Mouse (Mus musculus): ENCODE results near the gene Tmem86b. TPM values are rescaled to one million over a fixed set of nuclear protein-coding genes. Genes with fewer than 3 reads are reported as not detected.

The Tmem86b gene
- polyA plus RNA-seq, 1 experiment from 2014 or later: 0.91 TPM

DNA sequence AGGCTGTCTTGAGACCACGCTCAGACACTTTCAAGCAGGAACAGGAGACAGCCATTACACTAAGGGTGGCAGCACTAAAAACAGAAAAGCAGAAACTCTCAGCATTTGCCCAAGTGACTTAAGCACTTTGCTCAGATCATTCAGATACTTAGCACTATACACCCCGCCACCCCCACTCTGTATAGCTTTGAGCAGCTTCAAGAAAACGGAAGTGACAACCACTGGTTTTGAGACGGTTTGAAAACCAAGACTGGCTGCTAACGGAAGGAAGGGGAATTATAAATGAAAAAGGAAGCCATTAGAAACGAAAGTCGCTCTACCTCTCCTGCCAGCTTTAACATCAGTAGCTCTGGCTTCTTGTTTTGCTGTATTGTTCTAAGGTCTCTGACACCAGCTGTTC is 22.6 kb upstream of the Tmem86b start:
- ATAC-seq (no peak), DNase-seq (ENCODE audit: low spot score) (peak; percentile 42)
- TF ChIP-seq EP300 (IDR thresholded peaks at IDR 0.05): no peak
- TF ChIP-seq CTCF (IDR thresholded peaks at IDR 0.05): no peak
- H3K9me3 ChIP-seq (ENCODE audit: low read length): no peaks in the 10 kb centered on the region
- H3K4me1 ChIP-seq (ENCODE audit: insufficient read depth, low read depth, low read length): peaks cover 19% of the 10 kb centered on the region; the same call in 1 of the 2 replicates
- H3K27me3 ChIP-seq (replicated peaks; ENCODE audit: insufficient read depth, low read length): no peaks in the 10 kb centered on the region
- H3K4me3 ChIP-seq (ENCODE audit: low read depth, low read length): no peak overlapping the region
- 61% methylated on average over 7 of the region's 7 CpGs for WGBS
- peak overlapping the region; percentile 54 for H3K27ac ChIP-seq (ENCODE audit: low read length)
- H3K36me3 ChIP-seq (ENCODE audit: insufficient read depth, low read length): no peaks in the 10 kb centered on the region
- no peak overlapping the region for H3K9ac ChIP-seq (replicated peaks; ENCODE audit: low read depth)
- H3K4me2 ChIP-seq (replicated peaks; ENCODE audit: low read depth, low read length): 0 out of 2 replicates have a peak overlapping the region, but pooled peaks have one; percentile 11

DNA sequence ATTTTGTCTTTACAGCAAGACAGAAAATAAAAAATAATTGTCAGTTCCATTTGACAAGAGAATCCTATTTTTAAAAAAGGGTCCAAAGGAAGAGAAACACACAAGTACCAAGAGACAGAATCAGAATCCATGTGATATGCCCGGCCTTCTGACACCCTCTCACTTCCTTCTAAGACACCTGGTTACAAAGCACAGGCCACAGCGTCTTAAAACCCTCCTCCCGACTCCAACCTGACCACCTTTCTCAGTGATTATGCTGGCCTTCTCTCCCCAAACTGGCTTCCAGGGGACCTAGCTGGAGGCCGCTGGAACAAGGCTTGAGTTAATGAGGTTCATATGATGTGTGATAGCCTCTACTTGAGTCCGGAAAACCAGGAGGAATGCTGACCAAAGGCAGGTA is 22.1 kb upstream of the Tmem86b start:
- no peak overlapping the region for H3K27ac ChIP-seq (ENCODE audit: low read length)
- TF ChIP-seq CTCF (IDR thresholded peaks at IDR 0.05): no peak
- no peak for TF ChIP-seq EP300 (IDR thresholded peaks at IDR 0.05)
- H3K4me1 ChIP-seq (ENCODE audit: insufficient read depth, low read depth, low read length): peaks cover 19% of the 10 kb centered on the region; the same call in 1 of the 2 replicates
- no peak for ATAC-seq
- no peak overlapping the region for H3K9ac ChIP-seq (replicated peaks; ENCODE audit: low read depth)
- H3K36me3 ChIP-seq (ENCODE audit: insufficient read depth, low read length): no peaks in the 10 kb centered on the region
- no peaks in the 10 kb centered on the region for H3K9me3 ChIP-seq (ENCODE audit: low read length)
- no peak overlapping the region for H3K4me3 ChIP-seq (ENCODE audit: low read depth, low read length)
- 69% methylated on average over 5 of the region's 5 CpGs for WGBS
- no peak overlapping the region for H3K4me2 ChIP-seq (replicated peaks; ENCODE audit: low read depth, low read length)
- no peak for DNase-seq (ENCODE audit: low spot score)
- H3K27me3 ChIP-seq (replicated peaks; ENCODE audit: insufficient read depth, low read length): no peaks in the 10 kb centered on the region

DNA sequence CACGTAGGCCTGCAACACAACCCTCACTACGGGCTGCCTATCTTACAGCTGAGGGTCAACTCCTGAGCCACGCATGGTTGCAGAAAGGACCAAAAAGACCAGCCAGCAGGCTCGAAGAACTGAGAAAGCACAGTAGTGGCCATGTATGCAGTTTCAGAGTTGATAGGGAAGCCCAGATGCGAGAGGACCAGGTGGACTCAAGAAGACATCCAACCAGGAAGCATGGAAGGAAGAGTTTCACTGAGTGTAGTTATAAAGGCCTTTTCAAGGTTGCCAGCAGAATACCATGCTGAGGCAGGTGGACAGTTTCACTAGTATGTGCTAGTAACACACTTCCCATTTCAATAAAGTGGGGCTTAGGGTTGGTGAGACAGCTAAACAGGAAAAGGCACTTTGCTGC is 21.5 kb upstream of the Tmem86b start:
- no peaks in the 10 kb centered on the region for H3K36me3 ChIP-seq (ENCODE audit: insufficient read depth, low read length)
- H3K4me2 ChIP-seq (replicated peaks; ENCODE audit: low read depth, low read length): no peak overlapping the region
- peaks cover 16% of the 10 kb centered on the region; the same call in 1 of the 2 replicates for H3K4me1 ChIP-seq (ENCODE audit: insufficient read depth, low read depth, low read length)
- 68% methylated on average over 5 of the region's 5 CpGs for WGBS
- no peak for ATAC-seq
- TF ChIP-seq CTCF (IDR thresholded peaks at IDR 0.05) (no peak), EP300 (IDR thresholded peaks at IDR 0.05) (no peak)
- H3K4me3 ChIP-seq (ENCODE audit: low read depth, low read length): no peak overlapping the region
- no peak for DNase-seq (ENCODE audit: low spot score)
- no peak overlapping the region for H3K27ac ChIP-seq (ENCODE audit: low read length)
- H3K27me3 ChIP-seq (replicated peaks; ENCODE audit: insufficient read depth, low read length): no peaks in the 10 kb centered on the region
- no peak overlapping the region for H3K9ac ChIP-seq (replicated peaks; ENCODE audit: low read depth)
- H3K9me3 ChIP-seq (ENCODE audit: low read length): no peaks in the 10 kb centered on the region

DNA sequence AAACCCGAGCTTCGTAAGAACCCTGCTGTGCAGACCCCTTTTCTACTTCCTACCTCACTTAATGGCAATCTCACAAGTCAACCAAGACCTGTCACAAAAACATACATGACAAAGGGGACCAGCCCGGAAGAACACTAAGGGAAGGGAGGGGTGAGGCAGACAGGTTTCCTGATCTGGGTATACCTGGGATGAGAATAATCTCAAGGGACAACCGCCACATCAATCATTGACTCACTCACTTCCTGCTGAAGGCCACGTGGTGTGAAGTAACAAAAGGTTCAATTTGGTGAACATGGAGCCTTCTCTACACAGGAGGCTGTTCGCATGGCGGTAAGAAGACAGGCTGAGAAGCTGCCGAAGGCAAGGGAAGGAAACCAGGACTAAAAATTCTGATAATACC is 20.4 kb upstream of the Tmem86b start:
- Histone ChIP-seq H3K4me1 (ENCODE audit: insufficient read depth, low read depth, low read length) (peaks cover 12% of the 10 kb centered on the region; the same call in 1 of the 2 replicates), H3K9me3 (ENCODE audit: low read length) (no peaks in the 10 kb centered on the region), H3K27ac (ENCODE audit: low read length) (no peak overlapping the region), H3K36me3 (ENCODE audit: insufficient read depth, low read length) (no peaks in the 10 kb centered on the region), H3K4me3 (ENCODE audit: low read depth, low read length) (no peak overlapping the region), H3K9ac (replicated peaks; ENCODE audit: low read depth) (no peak overlapping the region), H3K4me2 (replicated peaks; ENCODE audit: low read depth, low read length) (no peak overlapping the region), H3K27me3 (replicated peaks; ENCODE audit: insufficient read depth, low read length) (no peaks in the 10 kb centered on the region)
- no peak for TF ChIP-seq EP300 (IDR thresholded peaks at IDR 0.05)
- no peak for TF ChIP-seq CTCF (IDR thresholded peaks at IDR 0.05)
- WGBS: 62% methylated on average over 8 of the region's 8 CpGs
- no peak for ATAC-seq
- DNase-seq (ENCODE audit: low spot score): no peak

DNA sequence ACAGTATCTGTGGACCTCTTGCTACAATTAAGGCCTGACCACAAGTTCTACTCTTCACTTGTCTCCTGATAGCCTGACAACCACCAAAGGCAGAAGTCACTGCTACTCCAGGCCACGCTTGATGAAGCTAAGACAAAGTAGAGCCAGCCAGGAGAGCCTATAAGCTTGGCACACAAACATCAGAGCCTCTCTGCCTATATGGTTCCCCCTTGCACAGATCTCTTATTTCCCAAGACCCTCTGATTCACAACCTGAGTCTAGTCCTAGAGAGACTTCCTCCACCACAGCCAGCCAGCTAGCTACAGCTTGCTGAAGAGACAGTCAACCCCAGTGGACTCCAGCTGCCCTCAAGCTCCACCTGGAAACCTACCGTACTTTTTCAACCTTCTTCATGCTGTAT is 16.8 kb upstream of the Tmem86b start:
- H3K9ac ChIP-seq (replicated peaks; ENCODE audit: low read depth): no peak overlapping the region
- TF ChIP-seq EP300 (IDR thresholded peaks at IDR 0.05): no peak
- no peak for TF ChIP-seq CTCF (IDR thresholded peaks at IDR 0.05)
- peaks cover 30% of the 10 kb centered on the region; the same call in 1 of the 2 replicates for H3K36me3 ChIP-seq (ENCODE audit: insufficient read depth, low read length)
- H3K4me1 ChIP-seq (ENCODE audit: insufficient read depth, low read depth, low read length): peaks cover 5% of the 10 kb centered on the region; the same call in 1 of the 2 replicates
- H3K27ac ChIP-seq (ENCODE audit: low read length): no peak overlapping the region
- no peak for DNase-seq (ENCODE audit: low spot score)
- 92% methylated on average over 2 of the region's 2 CpGs for WGBS
- no peak for ATAC-seq
- H3K4me2 ChIP-seq (replicated peaks; ENCODE audit: low read depth, low read length): no peak overlapping the region
- no peaks in the 10 kb centered on the region for H3K27me3 ChIP-seq (replicated peaks; ENCODE audit: insufficient read depth, low read length)
- H3K4me3 ChIP-seq (ENCODE audit: low read depth, low read length): no peak overlapping the region
- no peaks in the 10 kb centered on the region for H3K9me3 ChIP-seq (ENCODE audit: low read length)

DNA sequence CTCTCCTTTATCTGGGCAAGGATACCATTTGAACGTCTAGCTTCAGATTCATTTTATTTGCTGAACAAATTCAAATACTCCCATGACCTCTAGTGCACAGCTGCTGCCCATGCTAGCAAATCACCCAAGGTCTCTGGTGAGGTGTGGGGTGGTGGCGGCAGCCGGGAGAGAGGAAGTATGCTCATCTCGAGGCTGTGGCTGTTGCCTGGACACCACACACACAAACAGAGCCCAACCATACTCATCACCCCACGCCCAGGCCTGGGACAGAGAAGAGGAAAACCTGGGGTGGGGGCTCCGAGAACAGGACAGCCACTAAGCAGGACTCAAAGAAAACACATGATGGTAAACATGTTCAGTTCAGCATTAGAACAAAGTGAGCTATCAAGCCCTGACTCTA is 16.1 kb upstream of the Tmem86b start:
- WGBS: 26% methylated on average over 6 of the region's 6 CpGs
- H3K4me1 ChIP-seq (ENCODE audit: insufficient read depth, low read depth, low read length): peaks cover under 1% of the 10 kb centered on the region; the same call in 1 of the 2 replicates
- H3K4me2 ChIP-seq (replicated peaks; ENCODE audit: low read depth, low read length): no peak overlapping the region
- TF ChIP-seq CTCF (IDR thresholded peaks at IDR 0.05) (no peak), EP300 (IDR thresholded peaks at IDR 0.05) (no peak)
- H3K27me3 ChIP-seq (replicated peaks; ENCODE audit: insufficient read depth, low read length): no peaks in the 10 kb centered on the region
- peaks cover 30% of the 10 kb centered on the region; the same call in 1 of the 2 replicates for H3K36me3 ChIP-seq (ENCODE audit: insufficient read depth, low read length)
- no peak overlapping the region for H3K9ac ChIP-seq (replicated peaks; ENCODE audit: low read depth)
- DNase-seq (ENCODE audit: low spot score) (peak; percentile 49), ATAC-seq (peak; percentile 85)
- no peak overlapping the region for H3K4me3 ChIP-seq (ENCODE audit: low read depth, low read length)
- H3K9me3 ChIP-seq (ENCODE audit: low read length): no peaks in the 10 kb centered on the region
- H3K27ac ChIP-seq (ENCODE audit: low read length): no peak overlapping the region

DNA sequence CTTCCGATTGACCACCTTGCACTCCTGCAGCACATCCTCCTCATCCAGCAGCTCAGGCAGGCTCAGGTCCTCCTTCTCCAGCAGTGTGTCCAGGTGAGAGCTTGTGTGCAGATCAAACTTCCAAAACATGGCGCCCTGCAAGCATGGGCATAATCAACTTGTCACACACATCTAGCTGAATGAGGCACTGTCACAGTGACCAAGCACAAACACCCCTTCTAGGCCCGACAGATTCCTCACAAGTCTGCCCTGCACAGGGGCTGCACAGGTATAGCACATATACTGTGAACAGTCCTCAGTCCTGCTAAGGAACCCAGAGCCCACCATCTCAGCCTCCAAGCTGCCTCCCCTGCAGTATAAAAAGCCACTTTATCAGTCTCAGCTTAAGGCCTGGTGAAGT is 15.6 kb upstream of the Tmem86b start:
- H3K36me3 ChIP-seq (ENCODE audit: insufficient read depth, low read length): peaks cover 34% of the 10 kb centered on the region; the same call in 1 of the 2 replicates

More for the DNA sequence above, 15.6 kb upstream of the Tmem86b start:
- no peaks in the 10 kb centered on the region for H3K4me1 ChIP-seq (ENCODE audit: insufficient read depth, low read depth, low read length)
- no peaks in the 10 kb centered on the region for H3K9me3 ChIP-seq (ENCODE audit: low read length)
- H3K27me3 ChIP-seq (replicated peaks; ENCODE audit: insufficient read depth, low read length): no peaks in the 10 kb centered on the region
- TF ChIP-seq CTCF (IDR thresholded peaks at IDR 0.05): no peak
- no peak for ATAC-seq
- WGBS: 84% methylated on average over 3 of the region's 3 CpGs
- H3K4me3 ChIP-seq (ENCODE audit: low read depth, low read length): no peak overlapping the region
- no peak overlapping the region for H3K9ac ChIP-seq (replicated peaks; ENCODE audit: low read depth)
- DNase-seq (ENCODE audit: low spot score): no peak
- H3K27ac ChIP-seq (ENCODE audit: low read length): no peak overlapping the region
- no peak overlapping the region for H3K4me2 ChIP-seq (replicated peaks; ENCODE audit: low read depth, low read length)

Measured in lung, postnatal 0 days (tissue).